Mouse (Mus musculus) duodenum, adult 2 months (tissue): ENCODE data around the gene Gm2001. TPM values are rescaled to one million over a fixed set of nuclear protein-coding genes. Genes with fewer than 3 reads are reported as not detected.

Source experiments
- polyA plus RNA-seq: library from polyadenylated mRNA; depleted of rRNA; stranded (reverse); fragments of >200 nt; gene quantifications from 2 replicates; pipeline ENCODE4 v1.2.3, GENCODE M21; 2012; ENCODE audit warnings: low replicate concordance; rRNA removed

Gm2001 gene
- not detected in 2 replicates for polyA plus RNA-seq

DNA sequence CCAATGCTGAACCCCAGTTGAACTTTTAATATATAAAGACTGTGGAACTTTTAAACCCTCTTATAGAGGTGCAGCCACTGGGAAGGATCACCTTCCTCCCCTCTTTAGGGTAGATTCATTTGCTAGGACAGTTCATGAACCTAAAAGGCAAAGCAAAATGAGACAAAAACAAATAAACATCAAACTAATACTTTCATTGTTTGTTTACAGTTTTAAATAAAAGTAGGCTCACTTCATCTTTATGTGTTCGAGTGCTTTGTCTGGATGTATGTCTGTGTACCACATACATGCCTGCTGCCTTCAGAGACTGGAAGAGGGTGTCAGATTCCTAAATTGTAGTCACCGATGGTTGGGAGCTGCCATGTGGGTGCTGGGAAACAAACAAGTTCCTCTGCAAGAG lies at the start of gene Gm2001:
Gm2001 (minus strand) TSS at position 101 of the 400 bp plus-strand sequence.

DNA sequence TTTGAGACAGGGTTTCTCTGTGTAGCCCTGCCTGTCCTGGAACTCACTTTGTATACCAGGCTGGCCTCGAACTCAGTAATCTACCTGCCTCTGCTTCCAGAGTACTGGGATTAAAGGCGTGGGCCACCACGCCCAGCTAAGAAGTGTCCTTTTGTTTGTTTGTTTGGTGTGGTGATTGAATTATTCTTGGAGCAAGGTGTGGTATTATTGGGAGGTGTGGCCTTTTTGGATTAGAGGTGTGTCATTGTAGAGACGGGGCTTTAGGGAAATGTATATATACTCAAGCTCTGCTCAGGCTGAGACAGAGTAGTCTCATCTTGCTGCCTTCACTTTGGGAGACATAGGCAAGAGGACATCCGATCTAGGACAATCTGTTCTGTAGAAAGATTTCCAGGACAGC lies 31.6 kb upstream of the Gm2001 start, which contains the start of gene Gm2016:
Gm2016 (plus strand) TSS at position 301 of the 400 bp plus-strand sequence.

DNA sequence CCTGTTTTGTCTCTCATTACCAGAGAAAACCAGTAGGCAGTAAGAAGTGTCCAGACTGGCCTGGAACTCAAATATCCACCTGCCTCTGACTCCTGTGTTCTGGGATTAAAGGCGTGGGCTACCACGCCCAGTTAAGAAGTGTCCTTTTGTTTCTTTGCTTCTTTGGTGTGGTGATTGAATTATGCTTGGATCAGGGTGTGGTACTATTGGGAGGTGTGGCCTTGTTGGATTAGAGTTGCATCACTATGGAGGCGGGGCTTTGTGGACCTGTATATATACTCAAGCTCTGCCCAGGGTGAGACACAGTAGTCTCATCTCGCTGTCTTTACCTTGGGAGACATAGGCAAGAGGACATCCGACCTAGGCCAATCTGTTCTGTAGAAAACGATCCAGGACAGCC lies 25.9 kb downstream of the Gm2001 start, which contains the start of gene BB287469:
BB287469 (plus strand) TSS at position 301 of the 400 bp plus-strand sequence.

DNA sequence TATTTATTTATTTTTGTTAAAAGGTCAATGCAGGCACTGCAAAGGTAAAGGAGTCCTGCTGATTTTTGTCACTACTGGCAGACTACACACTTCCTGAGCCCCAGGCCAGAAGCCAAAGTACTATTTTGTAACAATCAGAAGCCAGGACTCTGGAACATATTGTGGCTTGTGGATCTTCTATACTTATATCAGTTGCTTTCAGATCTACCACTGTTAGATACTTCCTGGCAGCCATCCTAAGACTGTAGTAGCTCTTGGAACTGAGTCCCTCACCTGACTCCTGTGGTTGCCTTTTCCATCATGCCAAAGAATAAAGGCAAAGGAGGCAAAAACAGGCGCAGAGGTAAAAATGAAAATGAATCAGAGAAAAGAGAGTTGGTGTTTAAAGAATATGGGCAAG lies 46.9 kb downstream of the Gm2001 start, which contains the start of gene Gm21936:
Gm21936 (plus strand) TSS at position 301 of the 400 bp plus-strand sequence.

Other genes starting within 250 kb of the Gm2001 start
- not detected in 2 replicates for gene Oog1, start 239.7 kb downstream of the Gm2001 start, polyA plus RNA-seq
- gene Gm4027, start 223.5 kb downstream of the Gm2001 start, polyA plus RNA-seq, result not detected in 2 replicates
- gene Gm16381, start 197.7 kb downstream of the Gm2001 start, polyA plus RNA-seq, result not detected in 2 replicates
- gene Gm21319, start 66.6 kb downstream of the Gm2001 start, polyA plus RNA-seq, result not detected in 2 replicates
- not detected in 2 replicates for gene Gm21936, start 46.8 kb downstream of the Gm2001 start, polyA plus RNA-seq
- not detected in 2 replicates for gene BB287469, start 25.8 kb downstream of the Gm2001 start, polyA plus RNA-seq
- not detected in 2 replicates for gene Gm2016, start 31.7 kb upstream of the Gm2001 start, polyA plus RNA-seq
- not detected in 2 replicates for gene Gm2022, start 53.0 kb upstream of the Gm2001 start, polyA plus RNA-seq
- gene Gm2035, start 77.5 kb upstream of the Gm2001 start, polyA plus RNA-seq, result not detected in 2 replicates
- not detected in 2 replicates for gene Gm2042, start 111.7 kb upstream of the Gm2001 start, polyA plus RNA-seq
- gene Gm2075, start 169.5 kb upstream of the Gm2001 start, polyA plus RNA-seq, result not detected in 2 replicates
- gene Gm6803, start 176.4 kb upstream of the Gm2001 start, polyA plus RNA-seq, result not detected in 2 replicates
- not detected in 2 replicates for gene Gm2056, start 184.7 kb upstream of the Gm2001 start, polyA plus RNA-seq
- not detected in 2 replicates for gene Gm16368, start 241.4 kb upstream of the Gm2001 start, polyA plus RNA-seq